Mouse (Mus musculus): ENCODE data around the gene Lrrc32.

DNA sequence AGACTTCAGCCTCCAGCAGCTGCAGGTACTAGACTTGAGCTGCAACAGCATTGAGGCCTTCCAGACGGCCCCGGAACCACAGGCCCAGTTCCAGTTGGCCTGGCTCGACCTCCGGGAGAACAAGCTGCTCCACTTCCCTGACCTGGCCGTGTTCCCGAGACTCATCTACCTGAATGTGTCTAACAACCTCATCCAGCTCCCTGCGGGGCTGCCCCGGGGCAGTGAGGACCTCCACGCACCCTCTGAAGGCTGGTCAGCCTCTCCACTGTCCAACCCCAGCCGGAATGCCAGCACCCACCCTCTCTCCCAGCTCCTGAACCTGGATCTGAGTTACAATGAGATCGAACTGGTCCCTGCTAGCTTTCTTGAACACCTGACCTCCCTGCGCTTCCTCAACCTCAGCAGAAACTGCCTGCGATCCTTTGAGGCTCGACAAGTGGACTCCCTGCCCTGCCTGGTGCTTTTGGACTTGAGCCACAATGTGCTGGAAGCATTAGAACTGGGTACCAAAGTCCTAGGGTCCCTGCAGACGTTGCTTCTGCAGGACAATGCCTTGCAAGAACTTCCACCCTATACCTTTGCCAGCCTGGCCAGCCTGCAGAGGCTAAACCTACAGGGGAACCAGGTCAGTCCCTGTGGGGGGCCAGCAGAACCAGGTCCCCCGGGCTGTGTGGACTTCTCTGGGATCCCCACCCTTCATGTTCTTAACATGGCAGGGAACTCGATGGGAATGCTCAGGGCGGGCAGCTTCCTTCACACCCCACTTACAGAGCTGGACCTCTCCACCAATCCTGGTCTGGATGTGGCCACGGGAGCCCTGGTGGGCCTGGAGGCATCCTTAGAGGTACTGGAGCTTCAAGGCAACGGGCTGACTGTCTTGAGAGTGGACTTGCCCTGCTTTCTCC, 9.8 kb downstream of the Lrrc32 start:
- no peak for TF ChIP-seq CTCF (IDR thresholded peaks at IDR 0.05; ENCODE audit: extremely low read depth, insufficient read length, insufficient replicate concordance, low read depth, low read length)
- no peak for TF ChIP-seq POLR2A (IDR thresholded peaks at IDR 0.05; ENCODE audit: low read depth, low read length)
